Mouse (Mus musculus) retina, adult 2 months (tissue): ENCODE measurements around the gene Hist1h3g.

Experiments
- DNase-seq: peaks from one replicate; pipeline ENCODE4 v3.0.0-alpha.2; 2012; ENCODE audit warnings: low read depth, low spot score

Hist1h3g gene

GRCm38 (mm10) chr13:23576906-23577639, 41.9 kb downstream of the Hist1h3g start:
- no peak for DNase-seq

DNA sequence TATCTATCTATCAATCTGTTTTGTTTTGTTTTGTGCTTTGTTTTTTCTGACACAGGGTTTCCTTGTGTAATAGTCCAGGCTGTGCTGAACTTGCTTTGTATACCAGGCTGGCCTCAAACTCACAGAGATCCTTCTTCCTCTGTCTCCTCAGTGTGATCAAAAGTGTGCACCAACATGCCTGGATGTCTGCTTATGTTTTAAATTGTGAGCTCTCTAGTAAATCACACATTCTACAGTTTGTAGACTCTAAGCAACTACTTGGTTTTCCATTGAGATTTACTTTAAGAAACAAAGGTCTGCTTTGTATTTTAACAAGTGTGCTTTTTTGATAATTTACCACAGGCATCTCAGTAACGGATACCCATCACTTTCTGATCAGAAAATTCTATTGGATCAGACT, 42.6 kb downstream of the Hist1h3g start:
- DNase-seq, result no peak

GRCm38 (mm10) chr13:23581408-23582218, 46.4 kb downstream of the Hist1h3g start, which contains the start of gene Hist1h4d:
Gene Hist1h4d (plus strand): TSS chr13:23581598.
- DNase-seq, result peak; percentile 97

GRCm38 (mm10) chr13:23582219-23583056, 47.2 kb downstream of the Hist1h3g start:
- DNase-seq, result no peak

- DNase-seq, result no peak
Observed at GRCm38 (mm10) chr13:23583387-23584068, 48.3 kb downstream of the Hist1h3g start.

GRCm38 (mm10) chr13:23584331-23584730, 49.1 kb downstream of the Hist1h3g start:
- no peak for DNase-seq

- peak; percentile 40 for DNase-seq
Observed at GRCm38 (mm10) chr13:23585029-23585441, 49.8 kb downstream of the Hist1h3g start.
